Mouse (Mus musculus): Measurements from ENCODE around the gene Zkscan17. TPM values are rescaled to one million over a fixed set of nuclear protein-coding genes. Genes with fewer than 3 reads are reported as not detected.

The Zkscan17 gene
- total and polyA plus RNA-seq, 2 experiments from 2014 or later = 10.1 to 20.6 TPM

GRCm38 (mm10) chr11:59456346-59456745, 70.2 kb downstream of the Zkscan17 start:
- peaks cover 45% of the 10 kb centered on the region for H3K36me3 ChIP-seq (replicated peaks; ENCODE audit: control insufficient read depth, insufficient read depth, low read length)
- H3K4me1 ChIP-seq (ENCODE audit: control insufficient read depth, insufficient read depth) = peaks cover 11% of the 10 kb centered on the region; the same call in 1 of the 2 replicates
- H3K4me3 ChIP-seq (ENCODE audit: low read depth, low read length) = no peak overlapping the region
- ATAC-seq (ENCODE audit: insufficient read depth, low read depth) (no peak), DNase-seq (ENCODE audit: low spot score) (no peak)
- TF ChIP-seq CTCF (IDR thresholded peaks at IDR 0.05; ENCODE audit: low read depth) = no peak
- TF ChIP-seq EP300 (IDR thresholded peaks at IDR 0.05; ENCODE audit: low read depth) = no peak
- no peaks in the 10 kb centered on the region for H3K9me3 ChIP-seq (replicated peaks; ENCODE audit: control insufficient read depth, low read length)
- no peak overlapping the region for H3K27ac ChIP-seq (ENCODE audit: low read depth)
- no peak overlapping the region for H3K4me2 ChIP-seq (ENCODE audit: low read depth, low read length)
- no peak overlapping the region for H3K9ac ChIP-seq (replicated peaks; ENCODE audit: low read depth, low read length)
- WGBS = 88% methylated on average over 2 of the region's 2 CpGs
- no peaks in the 10 kb centered on the region for H3K27me3 ChIP-seq (ENCODE audit: control insufficient read depth, insufficient read depth, low read length)

- DNase-seq (ENCODE audit: low spot score) (no peak), ATAC-seq (ENCODE audit: insufficient read depth, low read depth) (no peak)
- H3K27ac ChIP-seq (ENCODE audit: low read depth) = peak within 1 kb of the TSS; percentile 86
- no peaks in the 10 kb centered on the region for H3K9me3 ChIP-seq (replicated peaks; ENCODE audit: control insufficient read depth, low read length)
- peak within 1 kb of the TSS; percentile 95 for H3K4me3 ChIP-seq (ENCODE audit: low read depth, low read length)
- H3K4me2 ChIP-seq (ENCODE audit: low read depth, low read length) = peak within 1 kb of the TSS; percentile 94
- TF ChIP-seq CTCF (IDR thresholded peaks at IDR 0.05; ENCODE audit: low read depth) (no peak), EP300 (IDR thresholded peaks at IDR 0.05; ENCODE audit: low read depth) (no peak)
- peaks cover 10% of the 10 kb centered on the region for H3K4me1 ChIP-seq (ENCODE audit: control insufficient read depth, insufficient read depth)
- WGBS = 62% methylated on average over 4 of the region's 4 CpGs
- peaks cover 33% of the 10 kb centered on the region for H3K36me3 ChIP-seq (replicated peaks; ENCODE audit: control insufficient read depth, insufficient read depth, low read length)
- peak within 1 kb of the TSS; percentile 90 for H3K9ac ChIP-seq (replicated peaks; ENCODE audit: low read depth, low read length)
- H3K27me3 ChIP-seq (ENCODE audit: control insufficient read depth, insufficient read depth, low read length) = no peaks in the 10 kb centered on the region
These were observed 75.5 kb downstream of the Zkscan17 start, which contains the start of gene Snap47 for GRCm38 (mm10) chr11:59451086-59451485. Gene Snap47 (minus strand): TSS chr11:59451186.

- under 1% methylated on average over 38 of the region's 38 CpGs for WGBS
- Histone ChIP-seq H3K4me1 (ENCODE audit: control insufficient read depth, insufficient read depth) (peaks cover 10% of the 10 kb centered on the region), H3K9me3 (replicated peaks; ENCODE audit: control insufficient read depth, low read length) (no peaks in the 10 kb centered on the region), H3K36me3 (replicated peaks; ENCODE audit: control insufficient read depth, insufficient read depth, low read length) (peaks cover 25% of the 10 kb centered on the region), H3K27ac (ENCODE audit: low read depth) (peak overlapping the region; percentile 86), H3K9ac (replicated peaks; ENCODE audit: low read depth, low read length) (peak overlapping the region; percentile 90), H3K4me2 (ENCODE audit: low read depth, low read length) (peak overlapping the region; percentile 94), H3K27me3 (ENCODE audit: control insufficient read depth, insufficient read depth, low read length) (no peaks in the 10 kb centered on the region), H3K4me3 (ENCODE audit: low read depth, low read length) (peak overlapping the region; percentile 95)
- TF ChIP-seq CTCF (IDR thresholded peaks at IDR 0.05; ENCODE audit: low read depth) (peak; percentile 36), EP300 (IDR thresholded peaks at IDR 0.05; ENCODE audit: low read depth) (no peak)
- DNase-seq (ENCODE audit: low spot score) = peak; percentile 21
- ATAC-seq (ENCODE audit: insufficient read depth, low read depth) = peak; percentile 74
These were observed 76.2 kb downstream of the Zkscan17 start for GRCm38 (mm10) chr11:59450230-59450771.

GRCm38 (mm10) chr11:59449741-59450229, 76.8 kb downstream of the Zkscan17 start, which contains the start of gene Jmjd4:
Gene Jmjd4 (plus strand): TSS chr11:59450045.
- peaks cover 20% of the 10 kb centered on the region for H3K36me3 ChIP-seq (replicated peaks; ENCODE audit: control insufficient read depth, insufficient read depth, low read length)
- peak within 1 kb of the TSS; percentile 95 for H3K4me3 ChIP-seq (ENCODE audit: low read depth, low read length)
- ATAC-seq (ENCODE audit: insufficient read depth, low read depth) (peak; percentile 95), DNase-seq (ENCODE audit: low spot score) (peak; percentile 79)
- H3K4me1 ChIP-seq (ENCODE audit: control insufficient read depth, insufficient read depth) = peaks cover 10% of the 10 kb centered on the region
- WGBS = under 1% methylated on average over 39 of the region's 40 CpGs
- no peaks in the 10 kb centered on the region for H3K27me3 ChIP-seq (ENCODE audit: control insufficient read depth, insufficient read depth, low read length)
- peak within 1 kb of the TSS; percentile 94 for H3K4me2 ChIP-seq (ENCODE audit: low read depth, low read length)
- peak within 1 kb of the TSS; percentile 86 for H3K27ac ChIP-seq (ENCODE audit: low read depth)
- H3K9me3 ChIP-seq (replicated peaks; ENCODE audit: control insufficient read depth, low read length) = no peaks in the 10 kb centered on the region
- peak within 1 kb of the TSS; percentile 90 for H3K9ac ChIP-seq (replicated peaks; ENCODE audit: low read depth, low read length)
- no peak for TF ChIP-seq CTCF (IDR thresholded peaks at IDR 0.05; ENCODE audit: low read depth)
- no peak for TF ChIP-seq EP300 (IDR thresholded peaks at IDR 0.05; ENCODE audit: low read depth)

- H3K4me2 ChIP-seq (ENCODE audit: low read depth, low read length) = no peak overlapping the region
- H3K4me3 ChIP-seq (ENCODE audit: low read depth, low read length) = no peak overlapping the region
- ATAC-seq (ENCODE audit: insufficient read depth, low read depth) (no peak), DNase-seq (ENCODE audit: low spot score) (no peak)
- H3K9ac ChIP-seq (replicated peaks; ENCODE audit: low read depth, low read length) = no peak overlapping the region
- H3K9me3 ChIP-seq (replicated peaks; ENCODE audit: control insufficient read depth, low read length) = no peaks in the 10 kb centered on the region
- no peaks in the 10 kb centered on the region for H3K36me3 ChIP-seq (replicated peaks; ENCODE audit: control insufficient read depth, insufficient read depth, low read length)
- no peaks in the 10 kb centered on the region for H3K4me1 ChIP-seq (ENCODE audit: control insufficient read depth, insufficient read depth)
- H3K27me3 ChIP-seq (ENCODE audit: control insufficient read depth, insufficient read depth, low read length) = no peaks in the 10 kb centered on the region
- no peak overlapping the region for H3K27ac ChIP-seq (ENCODE audit: low read depth)
- TF ChIP-seq EP300 (IDR thresholded peaks at IDR 0.05; ENCODE audit: low read depth) = no peak
- no peak for TF ChIP-seq CTCF (IDR thresholded peaks at IDR 0.05; ENCODE audit: low read depth)
These were observed 83.4 kb downstream of the Zkscan17 start for GRCm38 (mm10) chr11:59443102-59443501.
